Mouse (Mus musculus) megakaryocyte, adult 5-6 weeks (primary cell): Measurements from ENCODE around the gene Mgat4e. TPM values are rescaled to one million over a fixed set of nuclear protein-coding genes. Genes with fewer than 3 reads are reported as not detected.
"Not testable (repeated sequence)": the region's sequence is repeated elsewhere in the genome, so short reads cannot be mapped to it uniquely, and the experiment has no call there.

ENCODE experiments used
- ATAC-seq: 2 replicates; pipeline ENCODE4 v1.8.0; 2016; ENCODE audit warnings: mild to moderate bottlenecking, inconsistent platforms; ENCODE audit not compliant: poor library complexity, severe bottlenecking
- total RNA-seq, 2 experiments: library from RNA; stranded (forward) in 1 of 2; stranded (reverse) in 1 of 2; fragments of 153-499, 151-499 nt in 1 of 2; fragments of 221-1000, 200-1000 nt in 1 of 2; gene quantifications; 2 replicates each; pipeline versions ENCODE4 v1.2.3 to v1.2.4; 2015 to 2017

Gene Mgat4e
- total RNA-seq, 2 experiments from 2014 or later, result not detected

DNA sequence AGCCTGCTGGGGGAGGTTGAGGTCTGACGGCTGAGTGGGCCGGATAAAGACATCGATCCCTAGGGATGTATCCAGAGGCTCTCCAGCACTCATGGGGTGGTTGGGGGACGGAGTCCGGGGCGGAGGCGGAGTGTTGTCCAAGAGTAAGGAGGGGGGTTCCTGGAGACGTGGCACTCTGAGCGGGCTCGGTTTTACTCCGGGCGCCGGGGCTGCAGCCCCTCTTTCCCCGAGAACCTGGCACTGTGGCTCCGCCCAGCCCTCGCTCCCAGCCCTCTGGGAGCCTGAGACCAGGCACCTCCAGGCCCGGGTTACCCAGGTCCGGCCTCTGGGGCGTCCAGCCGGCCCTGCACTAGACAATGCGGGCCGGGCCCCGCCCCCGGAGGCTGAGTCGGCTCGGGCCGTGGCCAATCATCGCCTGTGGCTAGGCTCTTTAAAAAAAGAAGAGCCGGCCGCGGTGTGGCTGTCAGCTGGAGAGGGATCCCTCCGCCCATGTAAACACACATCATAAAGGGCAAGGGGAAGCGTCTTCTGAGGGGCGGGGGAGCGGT, 7.3 kb upstream of the Mgat4e start:
- peak; percentile 89 for ATAC-seq

DNA sequence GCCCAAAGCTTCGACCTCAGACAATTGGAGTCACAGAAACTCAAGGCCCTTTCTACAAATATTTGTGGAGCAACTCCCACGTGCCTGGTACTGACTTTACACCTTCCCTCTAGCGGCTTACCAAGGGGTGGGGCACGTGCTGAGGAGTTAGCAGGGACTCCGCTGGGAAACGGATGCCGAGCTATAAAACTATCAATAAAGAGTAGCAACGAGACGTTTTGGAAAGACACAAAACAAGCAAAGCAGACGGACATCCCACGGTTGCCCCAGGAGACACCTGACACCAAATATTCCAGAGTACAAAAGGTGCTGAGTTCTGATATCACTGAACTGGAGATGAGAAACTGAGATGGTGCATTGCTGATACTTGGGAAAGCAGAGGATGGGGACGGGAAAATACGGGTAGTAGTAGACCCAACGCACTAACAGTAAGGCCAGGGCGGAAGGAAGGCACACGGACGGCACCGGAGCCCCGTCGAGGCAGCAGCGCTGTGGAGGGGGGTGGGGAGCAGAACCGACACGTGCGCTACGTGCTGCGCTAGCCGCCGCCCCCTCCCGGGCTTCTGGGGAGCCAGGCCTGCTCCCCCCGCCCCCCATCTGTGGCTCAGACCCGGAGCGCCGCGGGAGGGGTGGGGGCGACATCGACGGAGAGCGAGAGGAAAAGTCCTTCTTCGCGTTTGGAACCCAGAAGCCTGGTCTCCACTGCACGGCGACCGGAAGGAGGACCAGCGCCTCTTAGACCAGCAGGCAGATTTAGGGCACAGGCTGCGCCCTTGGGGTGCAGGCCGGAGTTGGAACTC, 6.6 kb upstream of the Mgat4e start:
- ATAC-seq, result peak; percentile 8; the same call in 1 of the 2 replicates

DNA sequence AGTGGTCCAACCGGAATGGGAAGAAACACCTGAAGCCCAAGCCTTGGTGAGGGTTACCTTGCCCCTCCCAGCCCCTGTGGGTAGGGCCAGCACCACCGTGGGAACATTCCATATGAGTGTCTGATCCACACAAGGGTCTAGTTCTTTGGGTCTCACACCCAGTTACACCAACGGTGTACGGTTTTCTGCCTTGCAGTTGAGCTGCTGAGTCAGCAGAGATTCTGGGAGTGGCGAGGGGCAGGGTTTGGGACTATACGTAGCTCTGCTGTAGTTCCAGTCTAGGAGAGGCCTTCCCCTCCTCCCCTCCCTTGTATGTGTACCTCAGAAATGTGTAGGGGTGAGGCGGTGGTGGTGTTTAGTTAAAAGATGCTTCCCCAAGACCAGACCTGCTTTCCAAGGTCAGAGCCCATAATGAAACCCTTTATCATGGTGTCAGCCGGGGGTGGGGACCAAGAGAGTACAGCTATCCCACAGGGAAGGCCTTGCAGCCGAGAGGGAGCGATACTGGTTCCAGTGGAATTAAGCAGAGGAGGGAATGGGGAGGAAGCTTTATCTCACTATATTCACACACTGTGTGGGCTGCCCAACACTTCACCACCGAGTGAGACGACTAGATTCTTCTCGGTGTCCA, 5.9 kb upstream of the Mgat4e start:
- ATAC-seq, result no peak

DNA sequence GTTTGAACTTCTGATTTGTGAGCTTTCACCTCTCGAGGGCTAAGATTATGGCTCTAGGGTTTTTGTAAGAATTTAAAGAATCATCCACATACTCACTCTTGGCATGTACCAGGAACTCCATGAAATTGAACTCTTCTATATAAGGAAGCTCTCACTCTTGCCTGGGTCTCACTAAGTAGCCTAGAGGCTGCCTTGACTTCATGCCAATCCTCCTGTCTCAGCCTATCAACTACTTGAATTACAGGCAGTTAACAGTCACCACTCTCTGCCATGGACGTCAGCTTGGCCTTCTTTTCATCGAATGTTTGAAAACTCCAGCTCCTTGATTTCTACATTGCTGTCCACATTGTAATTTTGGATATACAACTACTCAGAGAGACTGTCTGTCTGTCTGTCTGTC, 2.9 kb upstream of the Mgat4e start:
- no peak for ATAC-seq

DNA sequence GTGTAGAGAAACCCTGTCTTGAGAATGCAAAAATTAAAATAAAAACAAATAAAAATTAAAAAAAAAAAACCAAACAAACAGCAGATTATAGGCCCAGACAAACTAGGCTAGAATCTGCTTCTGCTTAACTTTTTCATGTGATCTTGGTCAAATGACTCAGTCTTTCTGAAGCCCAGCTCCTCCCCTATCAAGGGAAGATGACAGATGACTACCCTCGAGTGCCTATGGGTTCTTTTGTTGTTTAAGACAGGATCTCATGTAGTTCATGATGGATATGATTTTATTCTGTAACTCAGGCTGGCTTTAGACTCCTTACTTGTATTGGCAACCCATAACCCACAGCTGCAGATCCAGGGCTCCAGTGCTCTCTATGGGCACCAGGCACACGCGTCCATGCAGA, 2.4 kb upstream of the Mgat4e start:
- ATAC-seq, result no peak

DNA sequence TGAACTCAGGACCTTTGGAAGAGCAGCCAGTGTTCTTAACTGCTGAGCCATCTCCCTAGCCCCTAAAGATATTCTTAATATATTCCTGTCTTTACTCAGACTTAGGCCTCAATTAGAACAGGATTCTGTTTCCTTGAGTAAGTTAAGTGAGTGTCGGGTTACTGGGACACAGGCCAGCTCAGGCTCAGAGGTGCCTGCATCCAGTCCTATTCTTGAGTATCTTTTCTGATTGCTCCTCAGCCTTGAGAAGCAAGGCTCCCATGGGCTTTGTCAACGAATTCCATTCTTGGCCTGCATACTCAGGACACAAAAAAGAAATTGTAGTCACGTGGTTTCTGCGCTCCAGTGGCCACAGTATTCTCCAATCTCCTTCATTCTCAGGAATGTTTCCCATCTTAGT, 1.3 kb downstream of the Mgat4e start:
- ATAC-seq, result no peak

DNA sequence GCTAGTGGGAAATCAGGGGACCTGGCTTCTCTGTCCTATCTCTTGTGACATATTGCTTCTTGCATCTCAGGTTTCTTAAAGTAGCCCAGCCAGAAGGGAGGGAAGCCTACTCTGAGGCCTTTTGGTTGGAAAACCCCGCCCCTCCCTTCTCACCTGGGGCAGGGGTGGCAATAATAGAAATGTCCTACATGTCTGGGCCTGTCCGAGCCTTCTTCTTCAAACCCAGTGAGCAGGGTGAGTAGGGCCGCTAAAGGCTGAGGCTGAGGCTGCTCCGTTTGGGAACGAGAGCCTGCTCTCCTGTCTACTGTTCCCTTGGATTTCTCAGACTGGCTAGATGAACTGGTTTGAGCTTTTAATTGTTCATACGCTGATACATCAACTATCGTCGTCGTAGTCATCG, 8.9 kb downstream of the Mgat4e start:
- ATAC-seq, result no peak

DNA sequence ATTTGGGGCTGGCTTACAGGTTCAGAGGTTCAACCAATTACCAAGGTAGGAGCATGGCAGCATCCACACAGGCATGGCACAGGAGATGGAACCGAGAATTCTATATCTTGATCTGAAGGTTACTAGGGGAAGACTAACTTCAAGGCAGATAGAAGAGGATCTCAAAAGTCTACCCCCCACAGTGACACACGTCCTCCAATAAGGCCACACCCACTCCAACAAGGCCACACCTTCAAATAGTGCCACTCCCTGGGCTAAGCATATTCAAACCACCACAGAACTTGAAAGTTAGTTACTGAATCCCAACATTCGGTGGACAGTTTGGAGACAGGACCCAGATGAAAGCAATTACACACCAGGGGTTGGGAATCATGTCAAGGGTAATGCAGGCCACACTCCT, 14.0 kb downstream of the Mgat4e start:
- ATAC-seq, result no peak

DNA sequence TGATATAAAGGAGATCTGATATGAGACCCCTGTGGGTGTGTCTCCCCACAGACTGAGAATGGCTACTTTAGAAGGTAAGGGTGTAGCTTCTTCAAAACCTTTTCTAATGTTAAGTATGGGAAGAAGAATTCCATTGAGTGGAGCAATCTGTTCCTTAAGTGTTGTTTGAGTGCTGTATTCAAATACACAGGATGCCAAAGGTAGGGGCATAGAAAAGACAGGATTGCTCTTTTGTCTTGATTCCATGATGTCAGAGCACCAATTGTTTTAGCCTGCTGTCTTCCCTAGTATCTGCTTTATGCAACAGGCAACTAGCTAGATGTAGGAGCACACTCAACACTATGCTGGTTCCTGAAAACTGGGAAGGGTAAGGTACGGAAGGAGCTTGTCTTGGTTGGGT, 14.4 kb downstream of the Mgat4e start:
- ATAC-seq, result no peak

DNA sequence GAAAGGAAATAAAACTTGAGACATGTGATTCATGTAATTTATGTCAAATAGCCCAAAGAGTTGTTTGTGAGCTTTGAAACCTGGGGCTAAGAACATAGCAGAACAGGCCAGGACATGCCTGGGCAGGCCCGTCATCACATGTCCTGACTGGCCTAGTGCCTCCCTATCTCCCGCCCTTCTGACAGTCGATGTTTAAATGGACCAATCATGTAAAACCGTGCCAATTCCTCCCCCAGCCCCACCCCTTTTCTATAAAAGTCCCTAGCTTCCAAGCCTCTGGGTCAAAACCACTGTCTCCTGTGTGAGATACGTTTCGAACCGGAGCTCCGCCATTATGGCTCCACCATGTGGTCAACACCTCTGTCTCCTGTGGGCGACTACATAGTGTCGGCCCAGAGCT, 15.8 kb downstream of the Mgat4e start:
- ATAC-seq, result not testable (repeated sequence)

DNA sequence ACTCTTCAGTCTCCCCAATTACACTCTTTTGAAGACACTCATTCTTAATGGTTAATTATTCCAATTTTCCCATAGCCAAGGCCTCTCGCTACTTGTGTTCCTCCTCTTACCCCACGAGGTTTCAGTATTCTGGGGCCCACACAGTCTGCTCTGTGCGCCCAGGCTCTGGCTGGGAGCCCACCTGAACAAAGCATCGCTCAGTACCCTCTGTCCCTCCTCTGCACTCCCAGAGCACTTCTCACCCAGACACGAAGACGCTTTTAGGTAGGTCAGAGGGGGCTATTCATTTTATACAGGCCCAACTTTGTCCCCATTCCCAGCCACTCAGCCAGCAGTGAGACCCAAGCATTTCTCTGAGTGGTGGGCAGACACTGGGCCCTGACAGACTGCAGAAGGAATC, 18.9 kb downstream of the Mgat4e start:
- no peak for ATAC-seq

DNA sequence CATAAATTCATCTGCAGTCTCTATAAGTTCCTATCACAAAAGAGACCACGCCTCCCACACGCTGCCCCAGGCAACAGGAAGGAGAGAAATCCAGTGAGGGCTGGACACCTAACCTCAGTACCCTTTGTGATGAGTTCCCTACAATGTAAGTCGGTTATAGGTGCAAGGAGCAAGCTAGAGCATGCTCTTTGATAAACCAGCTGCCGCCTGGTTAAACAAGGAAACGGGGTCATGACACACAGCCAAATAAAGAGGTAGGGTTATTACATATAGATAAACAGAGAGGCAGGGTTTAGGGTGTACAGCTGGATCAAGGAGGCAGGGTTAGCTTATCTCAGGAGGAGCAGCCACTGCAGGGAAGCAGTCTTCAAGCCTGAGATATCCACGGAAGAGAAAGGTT, 22.7 kb downstream of the Mgat4e start:
- ATAC-seq, result 0 out of 2 replicates have a peak, but pooled peaks have one; percentile 17

DNA sequence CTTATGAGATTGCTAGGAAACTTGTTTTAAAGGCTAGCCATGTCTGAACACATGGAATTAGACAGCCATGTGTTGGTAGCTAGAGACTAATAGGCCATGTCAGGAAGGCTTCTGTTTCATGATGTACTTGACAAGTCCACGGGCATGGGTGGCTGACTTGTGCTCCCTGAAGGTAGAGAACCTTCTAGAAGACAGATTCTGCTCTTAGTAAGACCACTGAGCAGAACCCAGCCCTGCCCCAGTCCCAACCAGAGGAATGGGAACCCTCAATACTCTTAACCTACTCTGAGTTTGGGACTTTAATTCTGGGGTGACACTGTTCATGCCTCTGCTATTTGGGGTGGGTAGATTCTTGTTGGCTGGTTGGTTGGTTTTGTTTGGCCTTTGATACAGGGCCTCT, 24.5 kb downstream of the Mgat4e start:
- ATAC-seq, result no peak

DNA sequence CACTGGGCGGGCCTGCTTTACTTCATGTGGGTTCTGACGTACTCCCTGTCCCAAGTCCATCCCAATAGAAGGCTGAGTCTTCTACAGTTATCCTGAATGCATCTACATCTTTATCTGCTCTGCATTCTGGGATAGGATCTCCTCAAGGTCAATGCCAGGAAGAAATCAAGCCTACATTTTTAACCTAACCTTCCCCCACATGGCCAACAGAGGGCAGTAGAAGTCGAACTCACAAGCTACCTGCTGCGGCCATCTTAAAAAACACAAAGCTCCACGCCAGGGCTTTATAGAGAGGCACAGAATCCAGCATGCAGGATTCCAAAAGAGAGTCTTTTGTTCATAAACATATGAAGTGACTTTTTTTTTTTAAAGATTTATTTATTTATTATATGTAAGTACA, 25.1 kb downstream of the Mgat4e start:
- peak; percentile 71 for ATAC-seq

DNA sequence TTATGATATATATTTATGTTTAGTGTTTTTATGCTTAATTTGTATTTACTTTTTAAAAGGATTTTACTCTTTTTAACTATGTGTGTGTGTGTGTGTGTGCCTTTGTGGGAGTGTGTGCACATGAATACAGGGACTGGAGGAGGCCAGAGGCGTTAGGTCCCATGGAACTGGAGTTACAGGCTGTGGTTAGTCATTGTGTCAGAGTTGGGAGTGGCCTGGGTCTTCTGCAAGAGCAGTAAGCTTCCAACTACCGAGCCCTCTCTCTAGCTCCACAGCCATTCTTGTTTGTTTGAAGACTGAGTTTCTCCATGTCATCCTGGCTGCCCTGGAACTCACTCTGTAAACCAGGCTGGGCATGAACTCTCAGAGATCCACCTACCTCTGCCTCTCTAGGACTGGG, 27.2 kb downstream of the Mgat4e start:
- ATAC-seq, result peak; percentile 77

DNA sequence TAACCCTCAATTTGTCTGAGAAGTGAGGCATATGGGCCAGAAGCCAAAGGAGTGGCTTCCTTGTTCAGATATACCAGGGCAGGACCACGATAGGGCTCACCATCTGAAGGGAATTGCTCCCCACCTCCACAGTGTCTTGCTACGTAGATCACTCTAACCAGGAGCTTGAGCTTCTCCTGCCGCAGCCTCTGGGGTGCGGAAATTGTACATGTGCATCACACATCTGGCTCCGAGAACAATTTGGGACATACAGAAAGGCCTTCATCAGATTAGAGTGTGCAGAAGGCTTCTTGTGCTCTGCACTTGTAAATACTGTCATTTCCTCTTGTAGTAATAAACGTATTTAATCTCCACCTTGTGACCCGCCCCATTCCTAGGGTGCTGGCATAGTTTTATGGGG, 28.3 kb downstream of the Mgat4e start:
- no peak for ATAC-seq

DNA sequence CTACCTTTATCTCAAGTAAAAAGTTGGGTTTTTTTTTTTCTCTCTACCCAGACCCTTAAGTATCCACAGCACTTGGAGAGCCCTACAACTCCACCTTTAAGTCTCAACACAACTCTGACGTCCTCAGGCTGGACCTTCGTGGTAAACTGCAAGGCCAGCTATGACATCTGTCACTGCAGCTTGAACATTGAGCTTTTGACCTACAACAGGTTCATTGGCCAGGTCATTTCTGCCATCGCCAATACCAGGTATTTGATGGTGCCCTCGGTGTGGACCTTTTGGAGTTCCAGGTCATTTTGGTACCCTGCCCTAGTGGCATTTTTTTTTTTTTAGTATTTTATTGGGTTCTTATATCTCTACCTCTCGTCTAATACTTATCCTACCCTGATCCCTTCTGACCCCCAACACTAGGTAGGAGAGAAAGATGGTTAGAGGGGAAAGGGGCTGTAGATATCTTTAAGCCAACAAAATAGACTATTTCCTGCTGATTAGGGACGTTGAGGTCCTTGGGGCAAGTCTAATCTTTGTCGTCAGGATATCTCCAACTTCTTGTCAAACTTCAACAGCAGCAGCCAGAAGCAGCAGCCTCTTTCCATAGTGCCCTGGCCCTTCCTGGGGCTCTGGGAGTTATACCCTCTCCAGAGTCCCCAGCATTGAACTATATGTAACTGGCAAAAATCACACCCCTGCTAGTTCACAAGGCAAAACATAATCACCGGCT, 29.3 kb downstream of the Mgat4e start:
- ATAC-seq, result no peak

DNA sequence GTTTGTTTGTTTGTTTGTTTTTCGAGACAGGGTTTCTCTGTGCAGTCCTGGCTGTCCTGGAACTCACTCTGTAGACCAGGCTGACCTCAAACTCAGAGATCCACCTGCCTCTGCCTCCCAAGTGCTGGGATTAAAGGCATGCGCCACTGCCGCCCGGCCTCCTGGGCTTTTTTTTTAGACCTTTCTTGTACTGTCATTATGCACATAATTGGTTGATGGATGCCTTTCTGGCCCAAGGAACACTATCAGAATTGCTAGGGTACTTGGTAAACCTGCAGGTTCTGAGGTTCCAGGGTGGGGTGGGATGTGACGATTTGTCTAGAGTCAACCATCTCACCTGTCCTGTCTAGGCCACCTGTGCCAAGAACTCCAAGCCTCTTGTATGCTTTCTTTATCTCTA, 30.3 kb downstream of the Mgat4e start:
- ATAC-seq, result not testable (repeated sequence)

DNA sequence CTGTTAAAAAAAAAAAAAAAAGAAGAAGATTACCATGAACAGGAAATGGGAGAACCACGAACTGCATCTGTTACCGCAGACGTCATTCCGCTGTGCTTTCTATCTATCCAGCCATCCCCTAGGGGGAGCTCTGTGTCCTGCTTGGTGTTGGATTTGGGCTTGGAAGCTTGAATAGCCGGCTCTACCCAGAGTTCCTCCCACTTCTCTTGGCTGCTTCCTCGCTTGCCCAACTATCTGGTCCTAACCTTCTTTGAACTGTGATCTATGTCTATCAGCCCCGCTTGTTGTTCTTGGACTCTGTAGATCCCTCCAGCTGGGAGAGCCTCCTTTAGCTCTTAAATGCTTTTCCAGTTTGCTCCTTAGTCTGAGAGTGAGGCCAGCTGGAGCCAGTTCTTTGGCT, 30.8 kb downstream of the Mgat4e start:
- peak; percentile 91 for ATAC-seq

DNA sequence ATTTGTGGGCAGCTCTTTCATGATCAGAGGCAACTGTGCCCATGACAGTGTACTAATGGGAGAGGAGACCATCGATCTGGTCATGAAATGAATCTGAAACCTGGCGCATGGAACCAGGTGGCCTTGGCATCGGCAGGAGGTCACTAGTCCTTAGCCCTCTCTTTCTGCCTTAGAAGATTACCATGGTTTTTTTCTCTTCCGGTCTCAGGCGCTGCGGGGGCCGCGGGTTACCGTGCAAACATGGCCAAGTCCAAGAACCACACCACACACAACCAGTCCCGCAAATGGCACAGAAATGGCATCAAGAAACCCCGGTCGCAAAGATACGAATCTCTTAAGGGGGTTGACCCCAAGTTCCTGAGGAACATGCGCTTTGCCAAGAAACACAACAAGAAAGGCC, 31.6 kb downstream of the Mgat4e start:
- ATAC-seq, result not testable (repeated sequence)

DNA sequence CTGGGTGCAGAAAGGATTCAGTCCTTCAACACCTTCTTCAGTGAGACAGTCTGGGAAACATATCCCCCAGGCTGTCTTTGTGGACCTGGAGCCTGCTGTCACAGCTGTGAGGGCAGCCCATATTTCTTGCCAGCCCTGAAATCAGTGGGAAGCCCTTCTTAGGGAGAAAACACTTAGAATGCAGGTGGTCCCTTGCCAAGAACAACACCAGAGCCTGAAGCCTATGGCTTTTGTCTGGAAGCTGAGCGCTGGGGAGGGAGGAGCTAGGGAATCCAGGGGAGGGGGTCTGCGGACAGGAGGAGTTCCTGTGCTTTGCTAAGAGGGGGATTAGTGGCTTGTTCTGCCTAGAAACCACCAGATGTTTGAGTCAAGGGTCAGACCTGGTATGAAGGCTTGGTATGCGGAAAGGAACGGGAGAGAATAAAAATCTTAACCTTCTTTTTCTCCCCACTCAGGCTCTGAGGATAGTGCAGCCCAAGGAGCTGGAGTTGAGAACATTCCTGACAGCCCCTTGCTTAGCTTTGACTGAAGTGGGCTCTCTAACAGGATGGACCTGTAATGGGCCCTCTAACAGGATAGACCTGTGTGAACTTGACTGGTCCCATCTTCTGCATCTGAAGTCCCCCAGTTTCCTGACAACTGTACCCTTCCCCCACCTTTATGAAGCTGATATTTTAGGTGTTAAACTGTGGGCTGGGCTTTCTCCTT, 32.8 kb downstream of the Mgat4e start:
- no peak for ATAC-seq
